Mouse (Mus musculus): ENCODE measurements around the gene Fut2. TPM values are rescaled to one million over a fixed set of nuclear protein-coding genes. Genes with fewer than 3 reads are reported as not detected.

Fut2 gene
- polyA plus RNA-seq, 1 experiment, result 1.2 TPM

DNA sequence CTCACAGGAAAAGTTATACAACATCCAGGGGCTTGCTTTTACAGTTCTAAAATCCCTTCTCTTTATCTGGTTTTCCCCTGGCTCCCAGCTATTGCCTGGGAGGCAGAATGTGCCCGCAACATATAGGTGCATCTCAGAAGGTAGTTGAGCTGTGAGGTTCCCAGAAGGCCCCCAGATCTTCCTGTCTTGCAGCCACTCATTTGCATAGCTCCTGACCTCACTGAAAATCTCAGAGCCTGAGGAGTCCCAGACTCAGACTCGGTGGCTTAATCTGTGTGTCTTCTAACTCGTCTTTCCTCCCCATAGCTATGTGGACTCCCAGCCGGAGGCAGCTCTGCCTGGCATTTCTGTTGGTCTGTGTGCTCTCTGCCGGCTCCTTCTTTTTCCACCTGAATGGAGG is 47.9 kb downstream of the Fut2 start:
- 87% methylated on average over 5 of the region's 5 CpGs for WGBS
- H3K27ac ChIP-seq (ENCODE audit: insufficient read depth, low read depth, low read length), result no peak overlapping the region
- no peaks in the 10 kb centered on the region for H3K36me3 ChIP-seq (ENCODE audit: control insufficient read depth, insufficient read depth, low read length)
- TF ChIP-seq POLR2A (IDR thresholded peaks at IDR 0.05; ENCODE audit: low read depth, low read length), result no peak
- no peak for TF ChIP-seq CTCF (IDR thresholded peaks at IDR 0.05; ENCODE audit: extremely low read depth, insufficient read length, insufficient replicate concordance, low read depth, low read length)
- peaks cover 35% of the 10 kb centered on the region for H3K27me3 ChIP-seq (ENCODE audit: control insufficient read depth, insufficient read depth, low read length)
- peaks cover 5% of the 10 kb centered on the region for H3K4me1 ChIP-seq (ENCODE audit: control insufficient read depth, insufficient read depth, insufficient read length, low read length)
- no peak overlapping the region for H3K4me3 ChIP-seq (ENCODE audit: low read depth, low read length)

DNA sequence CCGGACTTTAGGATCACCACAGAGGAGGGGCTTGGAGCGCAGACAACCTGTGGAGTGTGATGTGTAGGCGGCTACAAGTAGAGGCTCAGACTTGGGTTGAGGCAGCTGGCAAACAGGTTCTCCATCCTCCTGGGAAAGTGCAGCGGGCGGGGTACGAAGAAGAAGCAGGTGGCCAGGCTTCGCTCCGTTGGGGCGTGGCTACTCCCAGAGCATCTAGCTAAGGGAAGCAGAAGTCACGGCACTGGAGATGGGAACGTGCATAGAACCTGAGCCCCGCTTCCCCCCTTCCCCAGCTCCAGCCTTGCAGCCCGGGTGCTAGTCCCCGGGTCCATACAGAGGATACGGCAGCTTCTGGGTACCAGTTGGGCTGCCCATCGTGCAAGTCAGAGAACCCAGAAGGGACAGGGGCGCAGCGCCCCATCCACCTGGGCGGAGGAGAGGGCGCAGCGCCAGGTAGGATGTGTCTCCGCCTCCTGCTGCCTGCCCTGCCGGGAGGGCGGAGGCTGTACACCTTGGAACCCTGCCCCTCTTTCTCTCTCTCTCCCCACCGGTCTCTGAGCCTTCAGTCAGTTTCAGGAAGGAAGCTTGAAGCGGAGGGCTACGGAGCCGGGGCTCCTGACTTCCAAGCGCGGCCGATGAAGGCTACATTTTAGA is 49.0 kb downstream of the Fut2 start, which contains the start of gene Fut1:
Gene Fut1 (plus strand): TSS at position 248 of the 654 bp plus-strand sequence.
- H3K4me3 ChIP-seq (ENCODE audit: low read depth, low read length), result peak within 1 kb of the TSS; percentile 31
- no peaks in the 10 kb centered on the region for H3K36me3 ChIP-seq (ENCODE audit: control insufficient read depth, insufficient read depth, low read length)
- TF ChIP-seq POLR2A (IDR thresholded peaks at IDR 0.05; ENCODE audit: low read depth, low read length), result no peak
- no peak for TF ChIP-seq CTCF (IDR thresholded peaks at IDR 0.05; ENCODE audit: extremely low read depth, insufficient read length, insufficient replicate concordance, low read depth, low read length)
- peaks cover 5% of the 10 kb centered on the region for H3K4me1 ChIP-seq (ENCODE audit: control insufficient read depth, insufficient read depth, insufficient read length, low read length)
- H3K27me3 ChIP-seq (ENCODE audit: control insufficient read depth, insufficient read depth, low read length), result peaks cover 35% of the 10 kb centered on the region
- no peak within 1 kb of the TSS for H3K27ac ChIP-seq (ENCODE audit: insufficient read depth, low read depth, low read length)
- 5% methylated on average over 31 of the region's 31 CpGs for WGBS

DNA sequence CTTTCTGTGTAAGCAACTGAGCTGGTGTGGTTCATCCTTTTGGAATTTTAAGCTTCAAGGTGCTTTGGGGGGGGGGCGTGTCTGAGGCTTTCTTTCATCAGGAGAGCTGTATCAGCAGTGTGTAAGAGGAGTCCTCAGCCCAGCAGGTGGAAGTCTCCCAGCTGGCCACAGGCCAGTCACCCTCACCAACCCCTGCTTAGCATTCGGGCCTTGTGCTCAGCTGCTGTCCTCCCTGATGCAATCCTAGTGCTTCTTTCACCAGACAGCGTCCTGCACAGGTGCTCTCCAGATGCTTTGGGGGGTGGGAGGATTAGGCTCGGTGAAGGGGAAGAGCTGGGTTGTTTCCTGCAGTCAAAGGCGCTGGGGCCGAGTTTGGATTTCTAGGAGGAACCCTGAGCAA is 49.9 kb downstream of the Fut2 start:
- WGBS, result 30% methylated on average over 6 of the region's 6 CpGs
- Histone ChIP-seq H3K4me1 (ENCODE audit: control insufficient read depth, insufficient read depth, insufficient read length, low read length) (peaks cover 5% of the 10 kb centered on the region), H3K27ac (ENCODE audit: insufficient read depth, low read depth, low read length) (no peak overlapping the region), H3K4me3 (ENCODE audit: low read depth, low read length) (no peak overlapping the region), H3K36me3 (ENCODE audit: control insufficient read depth, insufficient read depth, low read length) (no peaks in the 10 kb centered on the region), H3K27me3 (ENCODE audit: control insufficient read depth, insufficient read depth, low read length) (peaks cover 35% of the 10 kb centered on the region)
- TF ChIP-seq CTCF (IDR thresholded peaks at IDR 0.05; ENCODE audit: extremely low read depth, insufficient read length, insufficient replicate concordance, low read depth, low read length) (no peak), POLR2A (IDR thresholded peaks at IDR 0.05; ENCODE audit: low read depth, low read length) (no peak)

DNA sequence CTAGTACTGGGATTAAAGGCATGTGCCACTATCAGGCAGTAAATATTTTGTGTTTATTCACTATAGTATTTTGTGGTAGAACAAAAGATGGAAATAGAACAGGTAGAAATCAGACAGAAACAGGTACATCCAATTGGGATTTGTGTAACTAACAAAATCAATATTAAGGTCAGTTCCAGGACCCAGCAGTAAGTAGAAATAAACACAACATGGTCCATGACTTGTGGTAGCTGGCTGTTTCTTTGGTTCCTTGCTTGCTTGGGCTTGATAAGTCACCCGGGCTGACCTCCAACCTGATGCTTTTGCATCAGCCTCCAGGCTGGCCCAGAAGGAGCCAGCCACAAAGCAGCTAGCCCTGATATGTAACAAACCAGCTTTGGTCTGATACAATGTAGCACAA is 56.7 kb downstream of the Fut2 start:
- no peaks in the 10 kb centered on the region for H3K36me3 ChIP-seq (ENCODE audit: control insufficient read depth, insufficient read depth, low read length)
- H3K27ac ChIP-seq (ENCODE audit: insufficient read depth, low read depth, low read length), result no peak overlapping the region
- TF ChIP-seq CTCF (IDR thresholded peaks at IDR 0.05; ENCODE audit: extremely low read depth, insufficient read length, insufficient replicate concordance, low read depth, low read length) (no peak), POLR2A (IDR thresholded peaks at IDR 0.05; ENCODE audit: low read depth, low read length) (no peak)
- H3K4me3 ChIP-seq (ENCODE audit: low read depth, low read length), result no peak overlapping the region
- peaks cover 21% of the 10 kb centered on the region for H3K27me3 ChIP-seq (ENCODE audit: control insufficient read depth, insufficient read depth, low read length)
- no peaks in the 10 kb centered on the region for H3K4me1 ChIP-seq (ENCODE audit: control insufficient read depth, insufficient read depth, insufficient read length, low read length)
- 53% methylated on average over 1 of the region's 1 CpGs for WGBS

- Histone ChIP-seq H3K36me3 (ENCODE audit: control insufficient read depth, insufficient read depth, low read length) (no peaks in the 10 kb centered on the region), H3K4me3 (ENCODE audit: low read depth, low read length) (no peak overlapping the region), H3K27me3 (ENCODE audit: control insufficient read depth, insufficient read depth, low read length) (peaks cover 19% of the 10 kb centered on the region), H3K4me1 (ENCODE audit: control insufficient read depth, insufficient read depth, insufficient read length, low read length) (0 out of 2 replicates have a peak, but pooled peaks cover 5% of the 10 kb centered on the region), H3K27ac (ENCODE audit: insufficient read depth, low read depth, low read length) (no peak overlapping the region)
- 55% methylated on average over 9 of the region's 9 CpGs for WGBS
- TF ChIP-seq CTCF (IDR thresholded peaks at IDR 0.05; ENCODE audit: extremely low read depth, insufficient read length, insufficient replicate concordance, low read depth, low read length) (no peak), POLR2A (IDR thresholded peaks at IDR 0.05; ENCODE audit: low read depth, low read length) (no peak)
These were observed 60.4 kb downstream of the Fut2 start for GRCm38 (mm10) chr7:45605704-45606289.

GRCm38 (mm10) chr7:45598960-45599879 is 67.0 kb downstream of the Fut2 start:
- no peak overlapping the region for H3K4me3 ChIP-seq (ENCODE audit: low read depth, low read length)
- WGBS, result 30% methylated on average over 18 of the region's 18 CpGs
- H3K27me3 ChIP-seq (ENCODE audit: control insufficient read depth, insufficient read depth, low read length), result no peaks in the 10 kb centered on the region; the same call in 1 of the 2 replicates
- TF ChIP-seq CTCF (IDR thresholded peaks at IDR 0.05; ENCODE audit: extremely low read depth, insufficient read length, insufficient replicate concordance, low read depth, low read length) (no peak), POLR2A (IDR thresholded peaks at IDR 0.05; ENCODE audit: low read depth, low read length) (no peak)
- H3K36me3 ChIP-seq (ENCODE audit: control insufficient read depth, insufficient read depth, low read length), result no peaks in the 10 kb centered on the region
- H3K27ac ChIP-seq (ENCODE audit: insufficient read depth, low read depth, low read length), result no peak overlapping the region
- H3K4me1 ChIP-seq (ENCODE audit: control insufficient read depth, insufficient read depth, insufficient read length, low read length), result peaks cover 10% of the 10 kb centered on the region; the same call in 1 of the 2 replicates

Other genes starting within 250 kb of the Fut2 start
- 0.66 TPM in 1 of 2 replicates, not detected in the other for gene Lhb, start 245.6 kb downstream of the Fut2 start, polyA plus RNA-seq (2012; rRNA removed)
- 9.5 and 9.6 TPM in 2 replicates for gene Gys1, start 231.6 kb downstream of the Fut2 start, polyA plus RNA-seq (2012; rRNA removed)
- 22.3 and 54.3 TPM in 2 replicates for gene Ruvbl2, start 228.3 kb downstream of the Fut2 start, polyA plus RNA-seq (2012; rRNA removed)
- gene Ftl1, start 206.5 kb downstream of the Fut2 start, polyA plus RNA-seq (2012; rRNA removed), result 1,857 and 2,336 TPM in 2 replicates
- 57.1 and 105 TPM in 2 replicates for gene Bax, start 199.5 kb downstream of the Fut2 start, polyA plus RNA-seq (2012; rRNA removed)
- gene Tulp2, start 184.5 kb downstream of the Fut2 start, polyA plus RNA-seq (2012; rRNA removed), result 0.09 TPM in 1 of 2 replicates, not detected in the other
- 0.23 TPM in 1 of 2 replicates, not detected in the other for gene Gm45808, start 179.6 kb downstream of the Fut2 start, polyA plus RNA-seq (2012; rRNA removed)
- gene Dhdh, start 177.6 kb downstream of the Fut2 start, polyA plus RNA-seq (2012; rRNA removed), result 0.34 and 0.41 TPM in 2 replicates
- 143 and 456 TPM in 2 replicates for gene Nucb1, start 156.0 kb downstream of the Fut2 start, polyA plus RNA-seq (2012; rRNA removed)
- gene Ppp1r15a, start 140.1 kb downstream of the Fut2 start, polyA plus RNA-seq (2012; rRNA removed), result 15.3 and 15.9 TPM in 2 replicates
- gene Plekha4, start 140.1 kb downstream of the Fut2 start, polyA plus RNA-seq (2012; rRNA removed), result 4.7 and 4.9 TPM in 2 replicates
- 0.20 and 0.25 TPM in 2 replicates for gene Hsd17b14, start 111.5 kb downstream of the Fut2 start, polyA plus RNA-seq (2012; rRNA removed)
- 26.3 and 41.8 TPM in 2 replicates for gene Bcat2, start 96.2 kb downstream of the Fut2 start, polyA plus RNA-seq (2012; rRNA removed)
- 0.29 and 4.2 TPM in 2 replicates for gene Fgf21, start 50.9 kb downstream of the Fut2 start, polyA plus RNA-seq (2012; rRNA removed)
- gene Fut1, start 49.1 kb downstream of the Fut2 start, polyA plus RNA-seq (2012; rRNA removed), result 1.7 and 2.5 TPM in 2 replicates
- 0.24 and 0.25 TPM in 2 replicates for gene Izumo1, start 44.6 kb downstream of the Fut2 start, polyA plus RNA-seq (2012; rRNA removed)
- 7.2 and 11.6 TPM in 2 replicates for gene Rasip1, start 38.9 kb downstream of the Fut2 start, polyA plus RNA-seq (2012; rRNA removed)
- 0.63 and 0.84 TPM in 2 replicates for gene Mamstr, start 26.4 kb downstream of the Fut2 start, polyA plus RNA-seq (2012; rRNA removed)
- 0.39 and 0.47 TPM in 2 replicates for gene Ntn5, start 17.6 kb upstream of the Fut2 start, polyA plus RNA-seq (2012; rRNA removed)
- gene Sec1, start 28.0 kb upstream of the Fut2 start, polyA plus RNA-seq (2012; rRNA removed), result 0.14 and 0.22 TPM in 2 replicates
- gene Car11, start 33.4 kb upstream of the Fut2 start, polyA plus RNA-seq (2012; rRNA removed), result 2.1 and 2.3 TPM in 2 replicates
- gene Dbp, start 38.7 kb upstream of the Fut2 start, polyA plus RNA-seq (2012; rRNA removed), result 8.9 and 13.1 TPM in 2 replicates
- 820 and 1,370 TPM in 2 replicates for gene Rpl18, start 49.1 kb upstream of the Fut2 start, polyA plus RNA-seq (2012; rRNA removed)
- gene Sphk2, start 51.6 kb upstream of the Fut2 start, polyA plus RNA-seq (2012; rRNA removed), result 87.3 and 164 TPM in 2 replicates
- gene Fam83e, start 54.8 kb upstream of the Fut2 start, polyA plus RNA-seq (2012; rRNA removed), result 64.5 and 102 TPM in 2 replicates
- gene Spaca4, start 59.4 kb upstream of the Fut2 start, polyA plus RNA-seq (2012; rRNA removed), result 0.20 and 0.38 TPM in 2 replicates
- 1.9 and 2.1 TPM in 2 replicates for gene Lmtk3, start 117.3 kb upstream of the Fut2 start, polyA plus RNA-seq (2012; rRNA removed)
- gene Sult2b1, start 118.3 kb upstream of the Fut2 start, polyA plus RNA-seq (2012; rRNA removed), result 139 and 454 TPM in 2 replicates
- 19.2 and 51.4 TPM in 2 replicates for gene Cyth2, start 148.2 kb upstream of the Fut2 start, polyA plus RNA-seq (2012; rRNA removed)
- gene Kcnj14, start 158.4 kb upstream of the Fut2 start, polyA plus RNA-seq (2012; rRNA removed), result 0.08 and 0.28 TPM in 2 replicates
- gene Grwd1, start 164.6 kb upstream of the Fut2 start, polyA plus RNA-seq (2012; rRNA removed), result 8.5 and 10.1 TPM in 2 replicates
- 178 and 333 TPM in 2 replicates for gene Kdelr1, start 206.4 kb upstream of the Fut2 start, polyA plus RNA-seq (2012; rRNA removed)
- gene Grin2d, start 212.0 kb upstream of the Fut2 start, polyA plus RNA-seq (2012; rRNA removed), result 5.5 and 10.4 TPM in 2 replicates
- gene Syngr4, start 230.3 kb upstream of the Fut2 start, polyA plus RNA-seq (2012; rRNA removed), result 0.41 TPM in 1 of 2 replicates, not detected in the other
- 30.9 and 46.4 TPM in 2 replicates for gene Tmem143, start 230.5 kb upstream of the Fut2 start, polyA plus RNA-seq (2012; rRNA removed)